Mouse (Mus musculus): ENCODE results near the gene Stkld1.

Gene Stkld1

GRCm38 (mm10) chr2:26915927-26916728 lies 17.7 kb upstream of the Stkld1 start, which contains the start of the genes Surf2 and Surf1:
TSS of gene Surf2 (plus strand) at chr2:26916367.
TSS of gene Surf1 (minus strand) at chr2:26916530.
- peak; percentile 75 for DNase-seq

- no peak for DNase-seq
Observed at GRCm38 (mm10) chr2:26916738-26917137, 17.1 kb upstream of the Stkld1 start.

- DNase-seq = no peak
Observed at GRCm38 (mm10) chr2:26919684-26920083, 14.2 kb upstream of the Stkld1 start.

GRCm38 (mm10) chr2:26920190-26920855 lies 13.5 kb upstream of the Stkld1 start:
- DNase-seq = no peak

- no peak for DNase-seq
Observed at GRCm38 (mm10) chr2:26921784-26922183, 12.1 kb upstream of the Stkld1 start.

- DNase-seq = no peak
Observed at GRCm38 (mm10) chr2:26927745-26928476, 5.9 kb upstream of the Stkld1 start.

GRCm38 (mm10) chr2:26930390-26930789 lies 3.5 kb upstream of the Stkld1 start:
- peak; percentile 51 for DNase-seq

GRCm38 (mm10) chr2:26932473-26933303 lies 1.2 kb upstream of the Stkld1 start:
- no peak for DNase-seq

- no peak for DNase-seq
Observed at GRCm38 (mm10) chr2:26935286-26935685, 1.4 kb downstream of the Stkld1 start.

GRCm38 (mm10) chr2:26936425-26936824 lies 2.6 kb downstream of the Stkld1 start:
- DNase-seq = no peak

GRCm38 (mm10) chr2:26941539-26941938 lies 7.7 kb downstream of the Stkld1 start:
- no peak for DNase-seq

GRCm38 (mm10) chr2:26943253-26943652 lies 9.4 kb downstream of the Stkld1 start:
- DNase-seq = no peak

- DNase-seq = no peak
Observed at GRCm38 (mm10) chr2:26950411-26950810, 16.6 kb downstream of the Stkld1 start.

GRCm38 (mm10) chr2:26951346-26951905 lies 17.6 kb downstream of the Stkld1 start:
- DNase-seq = no peak

- DNase-seq = no peak
Observed at GRCm38 (mm10) chr2:26952193-26952592, 18.3 kb downstream of the Stkld1 start.

- DNase-seq = no peak
Observed at GRCm38 (mm10) chr2:26952866-26953265, 19.0 kb downstream of the Stkld1 start.

GRCm38 (mm10) chr2:26954735-26955395 lies 21.0 kb downstream of the Stkld1 start:
- no peak for DNase-seq

GRCm38 (mm10) chr2:26956811-26957487 lies 23.1 kb downstream of the Stkld1 start:
- no peak for DNase-seq

- no peak for DNase-seq
Observed at GRCm38 (mm10) chr2:26957488-26957859, 23.6 kb downstream of the Stkld1 start.

GRCm38 (mm10) chr2:26960756-26961155 lies 26.9 kb downstream of the Stkld1 start:
- no peak for DNase-seq

All from right cerebral cortex, postnatal 4 days (tissue).